Mouse (Mus musculus): ENCODE results near the gene Spon1. TPM values are rescaled to one million over a fixed set of nuclear protein-coding genes. Genes with fewer than 3 reads are reported as not detected.

Spon1 gene
- polyA plus RNA-seq, 1 experiment = 20.1 TPM

GRCm38 (mm10) chr7:114042973-114043928 is 277.5 kb downstream of the Spon1 start:
- H3K4me1 ChIP-seq (ENCODE audit: control insufficient read depth, insufficient read depth, low read length) = no peaks in the 10 kb centered on the region

GRCm38 (mm10) chr7:114043929-114044549 is 278.2 kb downstream of the Spon1 start:
- peaks cover 2% of the 10 kb centered on the region for H3K36me3 ChIP-seq (ENCODE audit: control insufficient read depth, insufficient read depth, low read length)
- no peaks in the 10 kb centered on the region for H3K27me3 ChIP-seq (replicated peaks; ENCODE audit: control insufficient read depth, insufficient read depth, low read length)
- no peak for TF ChIP-seq CTCF (conservative IDR thresholded peaks at IDR 0.05; ENCODE audit: insufficient read depth, insufficient read length, low read depth, low read length)
- no peak for TF ChIP-seq POLR2A (IDR thresholded peaks at IDR 0.05; ENCODE audit: low read depth, low read length)
- no peaks in the 10 kb centered on the region for H3K4me1 ChIP-seq (ENCODE audit: control insufficient read depth, insufficient read depth, low read length)
- H3K4me3 ChIP-seq (ENCODE audit: insufficient read depth, low read depth, low read length) = no peak overlapping the region
- no peak overlapping the region for H3K27ac ChIP-seq (ENCODE audit: insufficient read depth, low read depth, low read length)
- no peak for DNase-seq
- 70% methylated on average over 6 of the region's 6 CpGs for WGBS

More at GRCm38 (mm10) chr7:114042973-114043928, 277.5 kb downstream of the Spon1 start:
- Histone ChIP-seq H3K27me3 (replicated peaks; ENCODE audit: control insufficient read depth, insufficient read depth, low read length) (no peaks in the 10 kb centered on the region), H3K4me3 (ENCODE audit: insufficient read depth, low read depth, low read length) (no peak overlapping the region), H3K36me3 (ENCODE audit: control insufficient read depth, insufficient read depth, low read length) (peaks cover 2% of the 10 kb centered on the region), H3K27ac (ENCODE audit: insufficient read depth, low read depth, low read length) (no peak overlapping the region)
- TF ChIP-seq CTCF (conservative IDR thresholded peaks at IDR 0.05; ENCODE audit: insufficient read depth, insufficient read length, low read depth, low read length) (no peak), POLR2A (IDR thresholded peaks at IDR 0.05; ENCODE audit: low read depth, low read length) (no peak)
- no peak for DNase-seq
- 73% methylated on average over 26 of the region's 26 CpGs for WGBS

GRCm38 (mm10) chr7:114045814-114046213 is 280.0 kb downstream of the Spon1 start:
- no peaks in the 10 kb centered on the region for H3K27me3 ChIP-seq (replicated peaks; ENCODE audit: control insufficient read depth, insufficient read depth, low read length)
- TF ChIP-seq CTCF (conservative IDR thresholded peaks at IDR 0.05; ENCODE audit: insufficient read depth, insufficient read length, low read depth, low read length) (no peak), POLR2A (IDR thresholded peaks at IDR 0.05; ENCODE audit: low read depth, low read length) (no peak)
- 58% methylated on average over 2 of the region's 2 CpGs for WGBS
- H3K36me3 ChIP-seq (ENCODE audit: control insufficient read depth, insufficient read depth, low read length) = peaks cover 2% of the 10 kb centered on the region
- H3K4me3 ChIP-seq (ENCODE audit: insufficient read depth, low read depth, low read length) = no peak overlapping the region
- no peak for DNase-seq
- no peaks in the 10 kb centered on the region for H3K4me1 ChIP-seq (ENCODE audit: control insufficient read depth, insufficient read depth, low read length)
- no peak overlapping the region for H3K27ac ChIP-seq (ENCODE audit: insufficient read depth, low read depth, low read length)

GRCm38 (mm10) chr7:114053720-114054119 is 287.9 kb downstream of the Spon1 start:
- Histone ChIP-seq H3K4me3 (ENCODE audit: insufficient read depth, low read depth, low read length) (no peak overlapping the region), H3K27ac (ENCODE audit: insufficient read depth, low read depth, low read length) (no peak overlapping the region), H3K36me3 (ENCODE audit: control insufficient read depth, insufficient read depth, low read length) (no peaks in the 10 kb centered on the region; the same call in 1 of the 2 replicates), H3K4me1 (ENCODE audit: control insufficient read depth, insufficient read depth, low read length) (no peaks in the 10 kb centered on the region), H3K27me3 (replicated peaks; ENCODE audit: control insufficient read depth, insufficient read depth, low read length) (no peaks in the 10 kb centered on the region)
- DNase-seq = no peak
- WGBS = 67% methylated on average over 4 of the region's 4 CpGs
- no peak for TF ChIP-seq CTCF (conservative IDR thresholded peaks at IDR 0.05; ENCODE audit: insufficient read depth, insufficient read length, low read depth, low read length)
- TF ChIP-seq POLR2A (IDR thresholded peaks at IDR 0.05; ENCODE audit: low read depth, low read length) = no peak

GRCm38 (mm10) chr7:114058166-114058565 is 292.4 kb downstream of the Spon1 start:
- TF ChIP-seq POLR2A (IDR thresholded peaks at IDR 0.05; ENCODE audit: low read depth, low read length) (no peak), CTCF (conservative IDR thresholded peaks at IDR 0.05; ENCODE audit: insufficient read depth, insufficient read length, low read depth, low read length) (no peak)
- H3K4me1 ChIP-seq (ENCODE audit: control insufficient read depth, insufficient read depth, low read length) = no peaks in the 10 kb centered on the region
- no peaks in the 10 kb centered on the region for H3K27me3 ChIP-seq (replicated peaks; ENCODE audit: control insufficient read depth, insufficient read depth, low read length)
- no peak for DNase-seq
- 94% methylated on average over 16 of the region's 16 CpGs for WGBS
- H3K36me3 ChIP-seq (ENCODE audit: control insufficient read depth, insufficient read depth, low read length) = no peaks in the 10 kb centered on the region; the same call in 1 of the 2 replicates
- no peak overlapping the region for H3K27ac ChIP-seq (ENCODE audit: insufficient read depth, low read depth, low read length)
- H3K4me3 ChIP-seq (ENCODE audit: insufficient read depth, low read depth, low read length) = no peak overlapping the region

GRCm38 (mm10) chr7:114058927-114059441 is 293.2 kb downstream of the Spon1 start:
- no peak for DNase-seq
- no peaks in the 10 kb centered on the region; the same call in 1 of the 2 replicates for H3K36me3 ChIP-seq (ENCODE audit: control insufficient read depth, insufficient read depth, low read length)
- WGBS = 72% methylated on average over 6 of the region's 6 CpGs
- no peak overlapping the region for H3K27ac ChIP-seq (ENCODE audit: insufficient read depth, low read depth, low read length)
- H3K4me1 ChIP-seq (ENCODE audit: control insufficient read depth, insufficient read depth, low read length) = no peaks in the 10 kb centered on the region; the same call in 1 of the 2 replicates
- no peaks in the 10 kb centered on the region for H3K27me3 ChIP-seq (replicated peaks; ENCODE audit: control insufficient read depth, insufficient read depth, low read length)
- no peak overlapping the region for H3K4me3 ChIP-seq (ENCODE audit: insufficient read depth, low read depth, low read length)
- TF ChIP-seq POLR2A (IDR thresholded peaks at IDR 0.05; ENCODE audit: low read depth, low read length) (no peak), CTCF (conservative IDR thresholded peaks at IDR 0.05; ENCODE audit: insufficient read depth, insufficient read length, low read depth, low read length) (no peak)

Measured in kidney, adult 2 months (tissue).